Mouse (Mus musculus) heart, adult 2 months (tissue): Measurements from ENCODE around the gene Birc6.

Experiments
- CTCF ChIP-seq: fragments of 200-600 bp; IDR thresholded peaks from 2 replicates; pipeline ENCODE4 v1.8.1; 2022; ENCODE audit warnings: antibody characterized with exemption, mild to moderate bottlenecking, moderate library complexity
- POLR2A ChIP-seq: fragments of 200-500 bp; IDR thresholded peaks from 2 replicates; pipeline ENCODE4 v1.6.1; 2011; ENCODE audit warnings: mild to moderate bottlenecking, low read depth, low read length, control low read depth; ENCODE audit not compliant: insufficient read depth

GRCm38 (mm10) chr17:74507934-74508333 lies 20.2 kb upstream of the Birc6 start:
- TF ChIP-seq CTCF (no peak), POLR2A (no peak)
